Mouse (Mus musculus) adrenal gland, postnatal 14 days (tissue): ENCODE results near the gene Gm20388. TPM values are rescaled to one million over a fixed set of nuclear protein-coding genes. Genes with fewer than 3 reads are reported as not detected.
"Not testable (repeated sequence)": the region's sequence is repeated elsewhere in the genome, so short reads cannot be mapped to it uniquely, and the experiment has no call there.

Source experiments
- DNase-seq: peaks from one replicate; pipeline ENCODE4 v3.0.0; 2021; ENCODE audit warnings: mixed read lengths
- total RNA-seq: library from RNA; stranded (reverse); gene quantifications from 2 replicates; pipeline ENCODE4 v1.2.3, GENCODE M21; 2021

Gm20388 gene
- total RNA-seq, 1 experiment from 2014 or later, result 17.6 TPM

DNA sequence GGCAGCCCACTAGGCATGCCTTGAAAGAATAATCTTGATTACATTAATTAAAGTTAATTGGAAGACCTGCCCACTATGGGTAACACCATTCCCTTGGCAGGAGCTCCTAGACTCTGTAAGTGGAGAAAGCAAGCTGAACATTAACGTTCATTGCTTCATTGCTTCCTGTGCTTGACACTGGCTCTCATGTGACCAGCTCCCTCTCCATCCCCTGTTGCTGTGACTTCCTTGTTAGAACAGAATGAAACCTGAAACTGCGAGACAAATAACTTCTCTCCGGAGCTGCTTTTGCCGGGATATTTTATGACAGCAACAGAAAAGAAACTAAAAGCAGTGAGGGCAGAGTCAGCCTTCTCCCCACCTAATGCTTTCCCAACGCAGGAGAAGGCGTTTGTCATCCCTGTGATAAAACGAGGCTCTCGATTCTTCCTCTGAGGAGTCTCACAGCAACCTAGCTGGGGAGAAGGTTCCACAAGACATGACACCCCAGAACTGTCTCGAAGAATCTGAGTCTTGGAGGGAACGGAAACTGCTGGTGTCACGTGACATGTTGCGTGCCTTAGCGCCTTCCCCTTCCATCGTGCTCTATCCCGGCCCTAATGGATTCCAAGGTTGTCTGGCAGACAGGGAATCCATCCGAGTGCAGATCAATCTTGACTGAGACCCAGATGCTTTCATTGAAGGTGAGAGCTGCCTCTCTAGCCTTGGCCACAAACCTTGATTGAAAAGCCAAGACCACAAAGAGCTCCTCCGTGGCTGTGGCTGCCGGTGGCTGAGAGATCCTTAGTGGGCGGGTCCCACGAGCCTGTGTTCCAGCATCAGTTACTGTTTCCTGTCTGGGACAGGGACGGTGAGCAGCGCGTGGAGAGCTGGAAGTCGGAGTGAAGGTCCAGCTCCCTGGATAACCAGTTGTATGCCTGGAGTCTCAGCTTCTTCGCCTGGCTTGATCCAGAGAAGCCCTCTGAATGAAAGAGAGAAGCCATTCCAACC, 2654.0 kb downstream of the Gm20388 start:
- DNase-seq, result no peak

DNA sequence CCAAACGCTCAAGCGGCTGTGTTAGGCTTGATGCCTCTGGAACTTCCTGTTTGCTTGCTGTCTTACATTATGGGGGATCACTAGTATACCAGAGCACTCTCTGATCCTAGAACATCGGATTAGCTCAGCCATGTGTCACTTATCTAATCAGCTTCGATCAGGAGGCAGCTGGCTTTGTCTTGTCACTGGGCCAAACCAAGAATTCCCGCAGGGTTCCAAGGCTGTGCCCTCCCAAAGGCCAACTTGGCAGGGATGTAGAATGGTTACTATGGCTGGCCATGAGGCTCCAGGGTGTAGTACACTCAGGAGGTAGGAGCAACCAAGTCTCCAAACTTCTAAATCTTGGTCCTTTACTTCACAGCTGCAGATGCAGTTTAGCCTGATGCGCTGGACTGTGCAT, 2656.1 kb downstream of the Gm20388 start:
- peak; percentile 72 for DNase-seq

DNA sequence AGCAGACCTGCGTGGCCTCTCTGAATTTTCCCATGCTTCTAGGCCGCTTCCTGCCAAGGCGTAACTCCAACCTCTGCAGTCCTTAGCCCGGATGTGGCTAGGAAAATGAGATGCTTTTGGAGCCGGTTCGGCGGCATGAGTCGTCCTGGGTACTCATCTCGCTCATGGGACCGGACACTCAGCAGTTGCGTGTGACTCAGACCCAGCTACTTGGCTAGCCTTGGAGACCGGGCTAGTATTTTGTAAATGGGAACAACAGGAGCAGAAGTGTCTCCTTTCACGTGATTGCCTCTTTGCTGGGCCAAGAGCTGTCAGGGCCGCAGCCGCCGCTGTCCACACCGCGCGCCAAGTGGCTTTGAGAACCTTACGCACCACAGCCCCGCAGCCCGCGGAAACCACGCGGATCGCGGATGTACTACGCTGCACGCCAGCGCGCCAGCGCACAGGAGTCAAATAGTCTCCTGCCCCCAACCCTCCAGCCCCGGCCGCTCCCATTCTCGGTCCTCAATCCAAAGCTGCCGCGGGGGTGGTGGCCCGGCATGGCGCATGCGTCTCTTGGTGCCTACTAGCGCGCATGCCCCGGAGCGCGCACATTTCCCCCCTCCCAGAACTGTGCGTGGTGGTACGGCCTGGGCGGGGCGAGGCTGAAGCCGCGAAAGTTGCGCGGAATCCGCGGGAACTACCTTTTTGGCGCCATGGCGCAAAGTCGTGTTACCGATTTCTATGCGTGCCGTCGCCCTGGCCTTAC, 2656.9 kb downstream of the Gm20388 start, which contains the start of gene Cdt1:
Cdt1 (plus strand) TSS at position 655 of the 748 bp plus-strand sequence.
- DNase-seq, result peak; percentile 97

DNA sequence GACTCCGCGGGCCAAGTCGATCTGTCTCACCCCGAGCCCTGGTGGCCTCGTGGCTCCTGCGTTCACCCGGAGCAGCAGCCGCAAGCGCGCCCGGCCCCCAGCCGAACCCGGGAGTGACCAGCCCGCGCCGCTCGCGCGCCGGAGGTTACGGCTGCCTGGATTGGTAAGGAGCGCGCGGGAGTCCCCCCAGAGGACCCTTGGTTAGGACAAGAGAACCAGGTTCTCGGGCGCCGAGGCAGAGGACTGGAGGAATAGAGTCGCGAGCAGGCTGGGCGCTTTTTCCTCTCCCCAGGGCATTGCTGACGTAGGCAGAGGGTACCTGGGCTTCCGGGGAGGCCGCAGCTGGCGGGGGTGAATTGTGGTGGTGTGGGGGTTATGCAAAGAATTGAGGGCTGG, 2657.5 kb downstream of the Gm20388 start:
- peak; percentile 57 for DNase-seq

DNA sequence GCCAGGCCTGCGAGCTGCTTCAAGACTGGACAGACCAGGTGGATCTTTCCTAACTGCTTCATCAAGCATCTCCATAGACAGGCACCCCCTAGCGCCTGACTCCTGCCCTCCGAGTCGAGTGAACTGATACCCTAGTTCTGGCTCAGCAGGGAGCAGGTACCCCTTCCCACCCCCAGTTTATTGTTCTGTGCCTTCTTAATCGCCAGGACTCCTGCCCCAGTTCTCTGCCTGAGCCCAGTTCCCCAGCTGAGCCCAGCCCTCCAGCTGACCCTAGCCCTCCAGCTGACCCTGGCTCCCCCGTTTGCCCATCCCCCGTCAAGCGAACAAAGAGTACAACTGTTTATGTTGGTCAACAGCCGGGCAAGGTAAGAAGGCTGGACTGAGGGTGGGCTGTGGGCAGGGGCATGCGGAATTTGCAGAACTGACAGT, 2658.3 kb downstream of the Gm20388 start:
- DNase-seq, result no peak

DNA sequence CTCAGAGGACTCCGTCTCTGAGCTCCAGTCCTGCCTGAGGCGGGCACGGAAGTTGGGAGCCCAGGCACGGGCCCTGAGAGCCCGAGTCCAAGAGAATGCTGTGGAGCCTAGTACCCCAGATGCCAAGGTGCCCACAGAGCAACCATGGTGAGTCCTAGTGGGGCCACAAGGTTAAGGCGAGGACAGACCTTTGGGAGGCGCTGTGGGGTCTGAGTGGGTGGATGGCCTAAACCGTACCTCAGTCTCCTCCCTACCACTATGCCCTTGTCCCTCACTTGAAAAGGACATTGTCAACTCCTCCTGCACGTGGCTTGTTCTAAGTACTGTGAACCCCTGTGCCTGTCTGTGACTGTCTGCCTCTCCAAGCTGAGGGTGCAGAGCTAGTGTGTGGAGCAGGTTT, 2658.7 kb downstream of the Gm20388 start:
- DNase-seq, result no peak

DNA sequence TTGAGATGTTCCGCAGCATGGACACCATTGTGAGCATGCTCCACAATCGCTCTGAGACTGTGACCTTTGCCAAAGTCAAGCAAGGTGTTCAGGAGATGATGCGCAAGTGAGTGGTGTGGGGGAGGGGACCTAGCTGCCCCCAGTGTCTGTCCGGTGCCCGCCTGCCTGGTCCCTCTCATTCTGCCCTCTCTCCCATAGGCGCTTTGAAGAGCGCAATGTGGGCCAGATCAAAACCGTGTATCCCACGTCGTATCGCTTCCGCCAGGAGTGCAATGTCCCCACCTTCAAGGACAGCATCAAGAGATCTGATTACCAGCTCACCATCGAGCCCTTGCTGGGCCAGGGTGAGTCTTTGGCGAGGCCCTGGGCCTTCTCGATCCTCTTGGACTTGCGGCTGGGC, 2659.4 kb downstream of the Gm20388 start:
- DNase-seq, result no peak

DNA sequence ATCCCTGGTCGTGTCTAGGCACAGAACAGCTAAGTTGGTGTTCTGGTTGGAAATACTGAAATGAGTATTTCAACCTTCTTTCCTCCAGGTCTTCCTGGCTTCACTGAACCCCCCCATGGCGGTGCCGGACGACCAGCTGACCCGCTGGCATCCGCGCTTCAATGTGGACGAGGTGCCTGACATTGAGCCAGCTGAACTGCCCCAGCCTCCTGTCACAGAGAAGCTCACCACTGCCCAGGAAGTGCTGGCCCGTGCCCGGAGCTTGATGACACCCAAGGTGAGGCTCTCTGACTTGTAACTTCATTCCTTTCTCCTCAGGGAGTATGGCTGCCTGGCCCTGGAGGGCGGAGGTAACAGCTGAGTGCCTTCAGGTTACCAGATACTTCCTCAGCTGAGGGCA, 2660.5 kb downstream of the Gm20388 start:
- no peak for DNase-seq

DNA sequence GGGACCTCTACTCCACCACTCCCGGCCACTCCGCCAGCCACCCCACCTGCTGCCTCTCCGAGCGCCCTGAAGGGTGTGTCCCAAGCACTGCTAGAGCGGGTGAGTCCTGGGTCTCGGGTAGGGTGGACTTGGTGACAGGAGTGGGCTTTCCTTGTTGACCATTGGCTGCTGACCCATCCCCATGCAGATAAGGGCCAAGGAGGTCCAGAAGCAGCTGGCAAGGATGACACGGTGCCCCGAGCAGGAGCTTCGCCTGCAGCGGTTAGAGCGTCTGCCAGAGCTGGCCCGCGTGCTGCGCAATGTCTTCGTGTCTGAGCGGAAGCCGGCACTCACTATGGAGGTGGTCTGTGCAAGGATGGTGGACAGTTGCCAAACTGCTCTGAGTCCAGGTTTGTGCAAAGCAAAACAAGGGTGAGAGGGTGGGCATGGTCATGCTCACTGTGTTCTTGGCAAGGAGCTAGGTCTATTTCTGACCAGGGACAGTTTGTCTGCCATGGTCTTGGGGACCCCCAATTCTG, 2661.2 kb downstream of the Gm20388 start:
- no peak for DNase-seq

DNA sequence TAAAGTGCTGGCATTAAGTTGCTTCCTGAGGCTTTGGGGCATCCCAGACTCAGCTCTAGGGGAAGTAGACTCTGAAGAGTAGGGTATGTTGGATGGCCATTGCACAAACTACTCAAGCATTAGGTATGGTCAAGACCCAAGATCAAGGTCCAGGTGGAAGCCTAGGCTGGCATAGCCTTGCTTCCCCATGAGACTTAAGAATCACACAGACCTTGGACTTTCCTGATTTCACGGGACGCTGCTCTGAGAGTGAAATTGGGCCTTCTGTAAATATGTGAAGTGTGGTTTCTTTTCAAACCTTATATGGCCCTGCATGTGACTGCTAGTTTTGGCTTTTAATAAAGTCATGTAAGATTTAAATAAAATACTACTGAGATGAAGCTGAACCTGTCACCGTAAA, 2662.1 kb downstream of the Gm20388 start:
- DNase-seq, result no peak

DNA sequence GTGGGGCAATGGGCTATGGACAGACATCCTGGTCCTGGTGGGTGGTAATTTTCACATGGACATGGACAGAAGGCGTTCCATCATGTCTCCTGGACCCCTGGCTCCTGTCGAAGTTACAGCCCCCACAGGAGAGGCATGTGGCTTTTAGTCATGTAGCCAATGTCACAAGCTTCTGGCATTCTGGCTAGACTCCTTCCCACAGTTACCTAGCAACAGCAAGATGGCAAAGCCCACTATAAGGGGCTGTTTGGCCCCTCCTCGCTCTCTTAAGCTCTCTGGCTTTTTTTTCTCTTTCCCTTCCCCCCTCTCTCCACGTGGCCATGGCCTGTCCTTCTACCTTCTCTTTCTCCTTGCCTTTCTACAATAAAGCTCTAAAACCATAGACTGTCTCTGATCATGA, 2662.5 kb downstream of the Gm20388 start:
- not testable (repeated sequence) for DNase-seq

DNA sequence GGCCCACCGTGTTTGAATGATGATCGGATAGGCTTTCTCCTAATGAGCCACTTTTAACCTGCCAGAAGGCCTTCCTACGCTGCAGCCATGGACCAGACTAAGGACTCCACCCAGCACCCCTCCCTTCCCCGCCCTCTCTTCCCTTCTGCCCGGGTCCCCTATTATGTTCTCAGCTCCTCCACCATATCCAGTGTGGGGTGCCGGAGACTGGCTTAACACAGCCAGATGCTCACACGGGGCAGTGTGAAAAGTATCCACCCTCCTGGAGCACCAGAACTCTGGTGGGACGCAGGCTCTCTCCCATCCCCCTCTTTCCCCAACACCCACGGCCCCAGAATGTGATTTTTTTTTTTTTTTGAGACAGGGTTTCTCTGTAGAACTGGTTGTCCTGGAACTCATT, 2662.9 kb downstream of the Gm20388 start:
- no peak for DNase-seq

DNA sequence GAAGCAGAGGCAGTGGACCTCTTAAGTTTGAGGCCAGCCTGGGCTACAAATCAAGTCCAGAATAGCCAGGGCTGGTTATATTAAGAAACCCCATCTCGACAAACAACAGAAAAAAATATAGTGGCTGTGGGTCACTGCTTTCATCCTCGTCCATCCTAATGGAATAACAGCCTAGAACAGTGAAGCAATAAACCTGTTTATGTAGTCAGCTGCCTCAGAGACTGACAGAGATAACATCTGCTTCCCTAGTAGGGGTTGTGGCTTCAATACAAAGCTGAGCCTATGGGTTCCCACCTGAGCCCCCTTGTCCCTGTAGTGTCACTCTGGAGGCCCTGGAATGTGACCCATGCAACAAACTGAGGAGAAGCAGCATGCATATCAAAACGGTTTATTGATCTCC, 2663.6 kb downstream of the Gm20388 start:
- DNase-seq, result no peak

DNA sequence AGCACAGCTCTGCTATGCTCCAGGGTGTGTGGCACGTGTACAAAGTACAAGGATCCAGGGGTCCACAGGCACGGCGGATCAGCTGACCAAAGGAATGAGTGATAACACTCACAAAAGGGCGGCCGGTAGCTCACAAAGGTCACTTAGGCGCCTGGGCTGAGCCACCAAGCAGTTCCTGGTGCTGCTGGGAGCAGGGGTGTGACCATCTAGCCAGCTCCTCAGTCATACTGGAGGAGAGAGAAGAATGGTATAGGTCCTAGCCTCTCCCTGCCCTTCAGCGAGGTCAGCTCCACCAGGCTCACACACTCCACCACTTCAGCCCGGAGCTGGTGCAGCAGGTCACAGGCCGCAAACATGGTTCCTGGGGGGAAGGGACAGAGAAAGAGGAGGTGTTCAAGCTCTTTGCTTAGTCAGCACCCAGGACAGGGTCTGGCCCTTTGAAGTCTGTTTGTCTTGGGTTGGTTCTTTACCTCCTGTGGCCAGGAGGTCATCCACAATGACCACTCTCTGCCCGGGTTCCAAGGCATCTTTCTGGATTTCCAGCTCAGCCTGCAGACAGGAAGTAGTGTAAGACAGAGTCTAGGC, 2664.1 kb downstream of the Gm20388 start:
- DNase-seq, result no peak

DNA sequence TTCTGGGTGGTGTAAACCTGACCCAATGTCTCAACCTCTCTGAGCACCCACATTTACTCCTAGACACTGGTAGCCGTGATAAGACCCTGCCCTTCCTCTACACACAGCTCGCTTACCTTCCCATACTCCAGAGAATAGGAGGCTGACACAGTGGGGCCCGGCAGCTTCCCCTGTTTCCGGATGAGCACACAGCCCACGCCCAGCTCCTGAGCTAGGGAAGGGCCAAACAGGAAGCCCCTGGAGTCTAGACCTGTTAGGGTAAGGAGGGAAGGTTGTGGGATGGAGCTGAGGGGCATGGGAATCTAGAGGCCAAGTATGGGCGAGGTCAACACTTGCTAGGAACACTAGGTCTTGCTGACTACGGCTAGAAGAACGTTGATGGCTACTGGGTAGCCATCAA, 2664.6 kb downstream of the Gm20388 start:
- DNase-seq, result no peak

DNA sequence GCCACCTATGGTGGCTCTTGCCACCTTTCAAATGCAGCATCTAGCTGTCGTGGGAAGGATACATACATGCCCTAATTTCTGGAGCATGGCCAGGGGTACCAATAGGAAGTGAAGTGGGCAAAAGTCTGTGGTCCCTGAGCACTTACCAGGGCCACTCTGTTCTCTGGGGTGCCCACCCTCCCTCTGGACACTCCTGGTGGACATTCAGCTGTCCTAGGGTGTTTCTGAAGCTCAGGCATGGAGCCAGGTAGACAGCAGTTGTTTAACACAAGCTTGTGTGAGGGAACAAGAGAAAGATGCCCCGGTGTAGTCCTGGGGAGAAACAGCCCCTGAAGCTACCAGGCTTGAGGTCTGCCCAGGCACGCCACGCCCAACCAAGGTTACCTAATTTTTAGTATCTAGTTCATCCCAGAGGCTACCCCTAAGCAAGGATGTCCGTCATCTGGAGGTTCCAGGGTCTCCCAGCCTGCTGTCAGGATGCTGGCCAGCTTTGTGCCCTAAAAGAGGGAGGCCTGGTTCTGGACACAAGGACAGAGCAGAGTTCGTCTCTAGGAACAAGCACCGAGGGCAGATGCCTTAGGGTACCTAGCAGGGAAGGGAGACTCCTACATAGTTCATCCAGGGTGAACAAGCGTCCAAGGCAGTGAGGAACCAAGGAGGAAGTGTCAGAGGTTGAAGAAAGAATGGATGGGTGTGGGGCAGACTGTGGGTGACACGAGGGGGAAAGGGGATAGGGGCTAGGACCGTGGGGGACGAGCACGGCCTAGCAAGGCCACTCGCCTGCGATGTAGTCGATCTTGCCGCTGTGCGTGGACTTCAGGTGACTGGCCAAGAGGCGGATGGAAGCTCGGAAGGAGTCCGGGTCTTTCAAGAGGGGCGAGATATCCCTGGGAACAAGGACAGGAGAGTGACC, 2665.3 kb downstream of the Gm20388 start:
- no peak for DNase-seq

DNA sequence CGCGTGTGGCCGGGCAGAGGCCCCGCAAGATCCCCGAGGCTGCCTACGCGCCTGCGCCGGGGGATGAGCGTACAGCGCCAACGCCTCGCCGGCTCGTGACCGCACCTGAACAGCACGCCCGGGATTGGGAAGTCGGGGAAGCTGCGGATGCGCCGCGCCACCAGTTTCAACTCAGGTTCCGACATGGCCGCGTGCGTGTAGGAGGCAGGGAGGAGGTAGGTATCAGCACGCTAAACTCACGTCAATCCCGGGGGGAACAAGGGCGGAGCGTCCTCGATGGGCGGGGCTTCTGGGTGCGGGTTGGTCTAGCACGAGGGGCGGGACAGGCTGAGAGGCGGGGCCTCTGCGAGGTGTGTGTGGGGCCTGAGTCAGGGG, 2666.0 kb downstream of the Gm20388 start, which contains the start of gene Aprt:
Aprt (minus strand) TSS at position 262 of the 375 bp plus-strand sequence.
- DNase-seq, result peak; percentile 97

DNA sequence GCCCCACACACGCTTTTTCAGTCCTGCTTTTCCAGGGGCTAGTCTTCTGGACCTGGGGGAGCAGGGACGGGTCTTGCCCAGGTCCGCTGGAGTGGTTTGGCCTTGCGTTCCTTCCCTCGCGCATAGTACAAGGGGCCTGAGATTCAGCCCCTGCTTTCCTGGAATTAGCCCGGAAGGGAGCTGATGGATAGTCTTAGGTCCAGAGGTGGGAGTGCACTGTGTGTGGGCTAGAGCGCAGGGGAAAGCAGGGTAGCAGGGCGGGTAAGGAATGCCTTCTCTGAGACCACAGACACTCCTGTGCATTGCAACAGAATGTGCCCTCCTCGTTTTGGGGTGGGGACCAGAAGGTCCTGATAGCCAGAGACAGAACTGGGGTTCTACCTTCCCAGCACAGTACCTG, 2666.5 kb downstream of the Gm20388 start:
- no peak for DNase-seq

DNA sequence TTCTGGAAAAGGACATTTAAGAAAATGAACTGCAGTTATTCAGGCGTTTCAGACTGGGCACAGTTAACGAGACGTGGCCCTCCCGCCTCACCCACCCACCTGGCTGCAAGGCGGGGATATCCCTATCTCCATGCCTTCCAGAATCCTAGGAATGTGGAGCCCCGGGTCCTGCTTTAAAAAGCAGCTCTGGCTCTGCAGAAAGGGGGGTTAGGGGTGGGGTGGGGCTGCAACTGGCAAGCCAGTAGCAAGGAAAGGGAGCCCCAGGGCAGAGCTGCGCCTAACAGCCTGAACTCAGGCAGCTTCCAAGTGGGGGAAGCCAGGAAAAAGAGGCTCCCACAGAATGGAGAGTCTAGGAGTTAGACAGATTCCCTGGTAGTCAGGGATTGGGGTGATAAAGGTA, 2668.6 kb downstream of the Gm20388 start:
- no peak for DNase-seq

DNA sequence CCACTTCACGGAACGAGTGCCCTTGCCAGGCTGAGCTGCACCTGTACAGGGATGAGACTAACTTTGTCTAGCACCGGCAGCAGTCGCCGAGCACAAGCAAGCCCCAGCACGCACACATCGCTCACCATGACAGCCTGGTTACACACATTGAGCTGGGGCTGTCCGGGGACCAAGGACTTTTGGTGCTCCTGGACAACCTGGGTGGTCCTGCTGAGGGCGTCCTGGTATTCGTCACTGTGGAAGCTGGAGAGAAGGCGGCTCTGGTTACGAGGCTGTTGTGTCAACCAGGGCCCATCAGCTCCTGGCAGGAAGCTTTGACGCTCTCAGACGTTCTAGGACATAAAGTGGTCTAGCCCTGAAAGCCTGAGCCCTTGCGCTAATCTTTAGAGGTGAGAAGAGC, 2670.3 kb downstream of the Gm20388 start:
- DNase-seq, result no peak

DNA sequence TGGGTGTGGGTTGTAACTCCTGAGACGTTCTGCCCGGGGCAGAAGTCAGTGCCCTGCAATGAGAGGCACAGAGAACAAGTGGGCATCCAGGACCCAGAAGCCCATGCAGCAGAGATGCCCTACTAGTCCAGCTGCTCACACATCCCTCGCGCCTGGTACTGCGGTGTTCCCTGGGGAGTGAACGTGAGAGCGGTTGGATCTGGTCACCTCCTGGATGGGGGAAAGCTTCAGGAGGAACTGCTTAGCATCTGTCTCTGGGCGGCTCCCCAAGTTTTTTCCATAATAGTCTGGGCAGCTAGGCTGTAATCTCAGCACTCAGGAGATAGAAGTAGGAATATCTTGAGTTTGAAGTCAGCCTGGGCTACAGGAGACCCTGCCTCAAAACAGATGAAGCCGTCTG, 2674.3 kb downstream of the Gm20388 start:
- DNase-seq, result no peak
